Mouse (Mus musculus) heart, embryonic 12.5 days (tissue): ENCODE results near the gene Rars. TPM values are rescaled to one million over a fixed set of nuclear protein-coding genes. Genes with fewer than 3 reads are reported as not detected.
"Not testable (repeated sequence)": the region's sequence is repeated elsewhere in the genome, so short reads cannot be mapped to it uniquely, and the experiment has no call there.

Experiments
- ATAC-seq: fragments of 200-750 bp; cut with Nextera tagmentation; 2 replicates; pipeline ENCODE4 v1.8.0; 2017; ENCODE audit warnings: moderate TSS enrichment, moderate library complexity; ENCODE audit not compliant: insufficient number of reproducible peaks, low FRiP score
- H3K27ac ChIP-seq: fragments of 300-500 bp; sonication (generic); 2 replicates; pipeline ENCODE4 v1.5.1; 2016; ENCODE audit warnings: mild to moderate bottlenecking, moderate library complexity; ENCODE audit not compliant: poor library complexity, severe bottlenecking
- H3K27me3 ChIP-seq: fragments of 300-500 bp; sonication (generic); replicated peaks from 2 replicates; pipeline ENCODE4 v1.6.1; 2016; ENCODE audit warnings: mild to moderate bottlenecking, moderate library complexity
- H3K36me3 ChIP-seq: fragments of 300-500 bp; sonication (generic); 2 replicates; pipeline ENCODE4 v1.6.1; 2016; ENCODE audit warnings: mild to moderate bottlenecking, moderate library complexity
- H3K4me1 ChIP-seq: fragments of 300-500 bp; sonication (generic); replicated peaks from 2 replicates; pipeline ENCODE4 v1.6.1; 2016; ENCODE audit warnings: mild to moderate bottlenecking
- H3K4me2 ChIP-seq: fragments of 300-500 bp; sonication (generic); 2 replicates; pipeline ENCODE4 v1.6.1; 2016; ENCODE audit warnings: mild to moderate bottlenecking, moderate library complexity
- H3K4me3 ChIP-seq: fragments of 300-500 bp; sonication (generic); 2 replicates; pipeline ENCODE4 v1.5.1; 2016; ENCODE audit warnings: mild to moderate bottlenecking
- H3K9ac ChIP-seq: fragments of 300-500 bp; sonication (generic); 2 replicates; pipeline ENCODE4 v1.6.1; 2016; ENCODE audit warnings: mild to moderate bottlenecking, moderate library complexity
- H3K9me3 ChIP-seq: fragments of 300-500 bp; sonication (generic); replicated peaks from 2 replicates; pipeline ENCODE4 v1.6.1; 2016; ENCODE audit warnings: mild to moderate bottlenecking, moderate library complexity
- WGBS: fragments of 180-500 bp; shearing (Covaris S2); methylation state at CpG from one replicate; pipeline ENCODE4 v1.1.7; 2016; 5-methylcytosine and 5-hydroxymethylcytosine counted together
- polyA plus RNA-seq: library from polyadenylated mRNA; unstranded; fragments of >200 nt; fragmentation: Nextera tagmentation; extraction: Ambion mirVana; gene quantifications from 2 replicates; pipeline ENCODE4 v1.2.1, GENCODE M21; 2016

The Rars gene
- polyA plus RNA-seq, 1 experiment from 2014 or later, result 73.8 TPM

GRCm38 (mm10) chr11:35856359-35857040 lies 22.2 kb upstream of the Rars start:
- Histone ChIP-seq H3K4me2 (no peak overlapping the region), H3K9ac (no peak overlapping the region), H3K36me3 (peaks cover 3% of the 10 kb centered on the region; the same call in 1 of the 2 replicates), H3K9me3 (0 out of 2 replicates have a peak, but pooled peaks cover 5% of the 10 kb centered on the region), H3K27me3 (no peaks in the 10 kb centered on the region), H3K27ac (no peak overlapping the region), H3K4me1 (peaks cover 13% of the 10 kb centered on the region), H3K4me3 (no peak overlapping the region)
- WGBS, result 69% methylated on average over 11 of the region's 11 CpGs
- ATAC-seq, result 0 out of 2 replicates have a peak, but pooled peaks have one; percentile 33

- Histone ChIP-seq H3K4me1 (peaks cover 13% of the 10 kb centered on the region), H3K27ac (no peak overlapping the region), H3K36me3 (peaks cover 11% of the 10 kb centered on the region; the same call in 1 of the 2 replicates), H3K9ac (no peak overlapping the region), H3K4me3 (no peak overlapping the region), H3K27me3 (no peaks in the 10 kb centered on the region), H3K9me3 (0 out of 2 replicates have a peak, but pooled peaks cover 5% of the 10 kb centered on the region), H3K4me2 (no peak overlapping the region)
- ATAC-seq, result no peak
- 58% methylated on average over 9 of the region's 9 CpGs for WGBS
These were observed 21.3 kb upstream of the Rars start for GRCm38 (mm10) chr11:35855567-35855966.

- H3K4me1 ChIP-seq, result peaks cover 13% of the 10 kb centered on the region
- H3K4me2 ChIP-seq, result no peak overlapping the region
- no peak for ATAC-seq
- H3K9ac ChIP-seq, result no peak overlapping the region
- 0 out of 2 replicates have a peak, but pooled peaks cover 5% of the 10 kb centered on the region for H3K9me3 ChIP-seq
- H3K36me3 ChIP-seq, result peaks cover 11% of the 10 kb centered on the region; the same call in 1 of the 2 replicates
- no peaks in the 10 kb centered on the region for H3K27me3 ChIP-seq
- H3K27ac ChIP-seq, result no peak overlapping the region
- WGBS, result 71% methylated on average over 5 of the region's 5 CpGs
- H3K4me3 ChIP-seq, result no peak overlapping the region
These were observed 20.6 kb upstream of the Rars start for GRCm38 (mm10) chr11:35854941-35855340.

- H3K27ac ChIP-seq, result no peak overlapping the region
- H3K9ac ChIP-seq, result no peak overlapping the region
- H3K4me1 ChIP-seq, result peaks cover 13% of the 10 kb centered on the region
- 88% methylated on average over 4 of the region's 4 CpGs for WGBS
- H3K9me3 ChIP-seq, result 0 out of 2 replicates have a peak, but pooled peaks cover 5% of the 10 kb centered on the region
- H3K4me2 ChIP-seq, result no peak overlapping the region
- no peaks in the 10 kb centered on the region for H3K27me3 ChIP-seq
- no peak overlapping the region for H3K4me3 ChIP-seq
- H3K36me3 ChIP-seq, result peaks cover 11% of the 10 kb centered on the region; the same call in 1 of the 2 replicates
- no peak for ATAC-seq
These were observed 19.3 kb upstream of the Rars start for GRCm38 (mm10) chr11:35853651-35854050.

- H3K9me3 ChIP-seq, result 0 out of 2 replicates have a peak, but pooled peaks cover 5% of the 10 kb centered on the region
- H3K4me1 ChIP-seq, result peaks cover 13% of the 10 kb centered on the region
- no peak overlapping the region for H3K9ac ChIP-seq
- H3K27me3 ChIP-seq, result no peaks in the 10 kb centered on the region
- peaks cover 11% of the 10 kb centered on the region; the same call in 1 of the 2 replicates for H3K36me3 ChIP-seq
- ATAC-seq, result no peak
- WGBS, result 53% methylated on average over 4 of the region's 4 CpGs
- no peak overlapping the region for H3K4me3 ChIP-seq
- H3K4me2 ChIP-seq, result no peak overlapping the region
- H3K27ac ChIP-seq, result no peak overlapping the region
These were observed 18.4 kb upstream of the Rars start for GRCm38 (mm10) chr11:35852731-35853130.

- H3K4me3 ChIP-seq, result no peak overlapping the region
- ATAC-seq, result no peak
- H3K27ac ChIP-seq, result no peak overlapping the region
- WGBS, result 79% methylated on average over 9 of the region's 9 CpGs
- H3K36me3 ChIP-seq, result peaks cover 3% of the 10 kb centered on the region
- no peaks in the 10 kb centered on the region for H3K27me3 ChIP-seq
- H3K4me1 ChIP-seq, result no peaks in the 10 kb centered on the region
- no peaks in the 10 kb centered on the region for H3K9me3 ChIP-seq
- no peak overlapping the region for H3K9ac ChIP-seq
- no peak overlapping the region for H3K4me2 ChIP-seq
These were observed 10.0 kb upstream of the Rars start for GRCm38 (mm10) chr11:35844299-35844698.

GRCm38 (mm10) chr11:35842560-35842959 lies 8.3 kb upstream of the Rars start:
- H3K9me3 ChIP-seq, H3K4me1 ChIP-seq, H3K4me2 ChIP-seq, H3K27ac ChIP-seq, ATAC-seq, H3K27me3 ChIP-seq, H3K9ac ChIP-seq, H3K4me3 ChIP-seq, H3K36me3 ChIP-seq: not testable (repeated sequence)
- WGBS, result 71% methylated on average over 4 of the region's 4 CpGs

- 82% methylated on average over 21 of the region's 21 CpGs for WGBS
- Histone ChIP-seq H3K27ac (no peak overlapping the region), H3K4me2 (no peak overlapping the region)
These were observed 7.5 kb upstream of the Rars start for GRCm38 (mm10) chr11:35841738-35842325.

GRCm38 (mm10) chr11:35840806-35841205 lies 6.5 kb upstream of the Rars start:
- H3K27me3 ChIP-seq, H3K9ac ChIP-seq, H3K9me3 ChIP-seq, H3K4me1 ChIP-seq, H3K4me2 ChIP-seq, H3K36me3 ChIP-seq, ATAC-seq, H3K4me3 ChIP-seq, H3K27ac ChIP-seq: not testable (repeated sequence)
- WGBS, result 87% methylated on average over 4 of the region's 4 CpGs

More at GRCm38 (mm10) chr11:35841738-35842325, 7.5 kb upstream of the Rars start:
- H3K4me1 ChIP-seq, result peaks cover 5% of the 10 kb centered on the region; the same call in 1 of the 2 replicates
- ATAC-seq, result no peak
- no peaks in the 10 kb centered on the region for H3K9me3 ChIP-seq
- H3K36me3 ChIP-seq, result peaks cover 3% of the 10 kb centered on the region
- no peak overlapping the region for H3K9ac ChIP-seq
- no peaks in the 10 kb centered on the region for H3K27me3 ChIP-seq
- H3K4me3 ChIP-seq, result no peak overlapping the region

GRCm38 (mm10) chr11:35840282-35840681 lies 6.0 kb upstream of the Rars start:
- Histone ChIP-seq H3K4me2 (no peak overlapping the region), H3K4me3 (no peak overlapping the region), H3K9me3 (no peaks in the 10 kb centered on the region), H3K9ac (no peak overlapping the region), H3K27ac (no peak overlapping the region), H3K27me3 (no peaks in the 10 kb centered on the region), H3K36me3 (peaks cover 3% of the 10 kb centered on the region), H3K4me1 (peaks cover 5% of the 10 kb centered on the region; the same call in 1 of the 2 replicates)
- ATAC-seq, result no peak
- 75% methylated on average over 7 of the region's 7 CpGs for WGBS
